Mouse (Mus musculus) myocyte (in vitro differentiated cells): ENCODE data around the gene Prrg4. TPM values are rescaled to one million over a fixed set of nuclear protein-coding genes. Genes with fewer than 3 reads are reported as not detected.

Experiments
- H3K27me3 ChIP-seq: one replicate; pipeline ENCODE4 v1.6.1; 2011; ENCODE audit not compliant: control insufficient read depth, insufficient read depth, insufficient read length
- H3K36me3 ChIP-seq: one replicate; pipeline ENCODE4 v1.6.1; 2011; ENCODE audit not compliant: control insufficient read depth, insufficient read depth
- H3K4me2 ChIP-seq: one replicate; pipeline ENCODE4 v1.6.1; 2011; ENCODE audit warnings: low read depth, control low read depth
- H3K4me3 ChIP-seq: one replicate; pipeline ENCODE4 v1.5.1; 2011; ENCODE audit warnings: mild to moderate bottlenecking, control low read depth, moderate library complexity
- H3K79me2 ChIP-seq: one replicate; pipeline ENCODE4 v1.6.1; 2011; ENCODE audit not compliant: control insufficient read depth, insufficient read depth
- H3ac ChIP-seq: one replicate; pipeline ENCODE4 v1.6.1; 2011; ENCODE audit not compliant: control insufficient read depth, insufficient read length
- CEBPB ChIP-seq: IDR thresholded peaks from 2 replicates; pipeline ENCODE4 v1.6.1; 2011; ENCODE audit warnings: mild to moderate bottlenecking, moderate library complexity; ENCODE audit not compliant: poor library complexity, insufficient read depth, severe bottlenecking
- E2F4 ChIP-seq: IDR thresholded peaks from one replicate; pipeline ENCODE4 v1.6.1; 2011; ENCODE audit warnings: mild to moderate bottlenecking, control low read depth, moderate library complexity; ENCODE audit not compliant: insufficient read depth
- MAX ChIP-seq: IDR thresholded peaks from one replicate; pipeline ENCODE4 v1.6.1; 2011; ENCODE audit warnings: low read depth, mild to moderate bottlenecking, control low read depth
- MYOD1 ChIP-seq, 3 experiments: IDR thresholded peaks; one replicate each; pipeline ENCODE4 v1.6.1; 2011; ENCODE audit warnings: control low read depth in 2 of 3, low read depth in 2 of 3, mild to moderate bottlenecking in 2 of 3, moderate library complexity in 1 of 3; ENCODE audit not compliant: insufficient read length in 2 of 3, control insufficient read depth in 1 of 3
- MYOG ChIP-seq, 3 experiments: IDR thresholded peaks; one replicate each; pipeline ENCODE4 v1.6.1; 2011; ENCODE audit warnings: control low read depth in 2 of 3, low read depth in 2 of 3, mild to moderate bottlenecking in 2 of 3; ENCODE audit not compliant: insufficient read length in 2 of 3, control insufficient read depth in 1 of 3, insufficient read depth in 1 of 3
- POLR2A ChIP-seq: IDR thresholded peaks from one replicate; pipeline ENCODE4 v1.6.1; 2011; ENCODE audit warnings: low read depth, mild to moderate bottlenecking, control low read depth, moderate library complexity; ENCODE audit not compliant: insufficient read length
- POLR2AphosphoS2 ChIP-seq: IDR thresholded peaks from one replicate; pipeline ENCODE4 v1.6.1; 2011; ENCODE audit warnings: low read depth, control low read depth; ENCODE audit not compliant: insufficient read length
- REST ChIP-seq: IDR thresholded peaks from one replicate; pipeline ENCODE4 v1.6.1; 2011; ENCODE audit warnings: mild to moderate bottlenecking, control low read depth, moderate library complexity; ENCODE audit not compliant: insufficient read depth, insufficient read length
- SRF ChIP-seq: IDR thresholded peaks from one replicate; pipeline ENCODE4 v1.6.1; 2011; ENCODE audit warnings: low read depth; ENCODE audit not compliant: control insufficient read depth, insufficient read length
- TCF12 ChIP-seq: IDR thresholded peaks from one replicate; pipeline ENCODE4 v1.6.1; 2011; ENCODE audit warnings: mild to moderate bottlenecking, control low read depth; ENCODE audit not compliant: poor library complexity, insufficient read depth, severe bottlenecking
- TCF3 ChIP-seq: IDR thresholded peaks from one replicate; pipeline ENCODE4 v1.6.1; 2011; ENCODE audit warnings: low read depth, control low read depth; ENCODE audit not compliant: insufficient read length
- USF1 ChIP-seq: IDR thresholded peaks from one replicate; pipeline ENCODE4 v1.6.1; 2011; ENCODE audit warnings: low read depth, mild to moderate bottlenecking, control low read depth, moderate library complexity
- polyA plus RNA-seq: library from polyadenylated mRNA; unstranded; fragments of >200 nt; fragmentation: generic; extraction: Trizol; gene quantifications from one replicate; pipeline ENCODE4 v1.2.1, GENCODE M21; 2012; ENCODE audit warnings: missing spikeins

Prrg4 gene
- polyA plus RNA-seq, 1 experiment = 0.48 TPM

GRCm38 (mm10) chr2:104815561-104816370, 33.9 kb downstream of the Prrg4 start:
- H3K79me2 ChIP-seq = peaks cover 64% of the 10 kb centered on the region
- H3K27me3 ChIP-seq = no peaks in the 10 kb centered on the region
- H3K4me3 ChIP-seq = peak overlapping the region; percentile 71
- peak overlapping the region; percentile 92 for H3K4me2 ChIP-seq
- peak overlapping the region; percentile 71 for H3ac ChIP-seq
- TF ChIP-seq E2F4 (no peak), MYOD1 (IDR thresholded peaks at IDR 0.05; ENCODE audit: control insufficient read depth in 1 of 3, insufficient read length in 2 of 3, low read depth in 2 of 3) (no peak), POLR2A (peak; percentile 28), TCF3 (no peak), MAX (no peak), SRF (no peak), CEBPB (no peak), TCF12 (no peak), MYOG (IDR thresholded peaks at IDR 0.05; ENCODE audit: control insufficient read depth in 1 of 3, insufficient read depth in 1 of 3, insufficient read length in 2 of 3, low read depth in 2 of 3) (no peak), POLR2AphosphoS2 (peak; percentile 14)
- no peaks in the 10 kb centered on the region for H3K36me3 ChIP-seq

GRCm38 (mm10) chr2:104814181-104814951, 35.3 kb downstream of the Prrg4 start:
- no peak for TF ChIP-seq MYOD1 (IDR thresholded peaks at IDR 0.05; ENCODE audit: control insufficient read depth in 1 of 3, insufficient read length in 2 of 3, low read depth in 2 of 3)
- TF ChIP-seq POLR2AphosphoS2 = no peak
- TF ChIP-seq TCF3 = no peak
- no peak for TF ChIP-seq POLR2A
- TF ChIP-seq MYOG (IDR thresholded peaks at IDR 0.05; ENCODE audit: control insufficient read depth in 1 of 3, insufficient read depth in 1 of 3, insufficient read length in 2 of 3, low read depth in 2 of 3) = no peak
- no peak for TF ChIP-seq E2F4
- no peak for TF ChIP-seq USF1
- no peak for TF ChIP-seq MAX
- Histone ChIP-seq H3K79me2 (peaks cover 72% of the 10 kb centered on the region), H3K4me2 (peak overlapping the region; percentile 92), H3ac (no peak overlapping the region), H3K4me3 (no peak overlapping the region), H3K27me3 (no peaks in the 10 kb centered on the region), H3K36me3 (no peaks in the 10 kb centered on the region)

- H3K79me2 ChIP-seq = peaks cover 58% of the 10 kb centered on the region
- H3K4me2 ChIP-seq = no peak overlapping the region
- H3K27me3 ChIP-seq = no peaks in the 10 kb centered on the region
- H3ac ChIP-seq = no peak overlapping the region
- H3K36me3 ChIP-seq = no peaks in the 10 kb centered on the region
- H3K4me3 ChIP-seq = no peak overlapping the region
- TF ChIP-seq TCF3 (no peak), SRF (no peak), POLR2A (no peak), USF1 (no peak), MAX (no peak), E2F4 (no peak), TCF12 (no peak), MYOD1 (IDR thresholded peaks at IDR 0.05; ENCODE audit: control insufficient read depth in 1 of 3, insufficient read length in 2 of 3, low read depth in 2 of 3) (no peak), MYOG (IDR thresholded peaks at IDR 0.05; ENCODE audit: control insufficient read depth in 1 of 3, insufficient read depth in 1 of 3, insufficient read length in 2 of 3, low read depth in 2 of 3) (no peak), CEBPB (no peak), REST (no peak), POLR2AphosphoS2 (no peak)
These were observed 44.2 kb downstream of the Prrg4 start for GRCm38 (mm10) chr2:104805435-104805834.

Other genes starting within 250 kb of the Prrg4 start
- gene Tcp11l1, start 137.7 kb downstream of the Prrg4 start, polyA plus RNA-seq = 7.8 TPM
- gene Pin1rt1, start 133.5 kb downstream of the Prrg4 start, polyA plus RNA-seq = not detected
- gene Depdc7, start 107.0 kb downstream of the Prrg4 start, polyA plus RNA-seq = 4.3 TPM
- 4.1 TPM for gene Qser1, start 33.1 kb downstream of the Prrg4 start, polyA plus RNA-seq
- 0.18 TPM for gene Ccdc73, start 17.9 kb upstream of the Prrg4 start, polyA plus RNA-seq
- 114 TPM for gene Eif3m, start 167.2 kb upstream of the Prrg4 start, polyA plus RNA-seq
- not detected for gene Gm11060, start 242.1 kb upstream of the Prrg4 start, polyA plus RNA-seq